Mouse (Mus musculus): ENCODE data around the gene Mrps6.
A peak's percentile ranks its signal among the peaks of the same experiment; 100 is the strongest.
"Not testable (repeated sequence)": the region's sequence is repeated elsewhere in the genome, so short reads cannot be mapped to it uniquely, and the experiment has no call there.

Gene Mrps6

DNA sequence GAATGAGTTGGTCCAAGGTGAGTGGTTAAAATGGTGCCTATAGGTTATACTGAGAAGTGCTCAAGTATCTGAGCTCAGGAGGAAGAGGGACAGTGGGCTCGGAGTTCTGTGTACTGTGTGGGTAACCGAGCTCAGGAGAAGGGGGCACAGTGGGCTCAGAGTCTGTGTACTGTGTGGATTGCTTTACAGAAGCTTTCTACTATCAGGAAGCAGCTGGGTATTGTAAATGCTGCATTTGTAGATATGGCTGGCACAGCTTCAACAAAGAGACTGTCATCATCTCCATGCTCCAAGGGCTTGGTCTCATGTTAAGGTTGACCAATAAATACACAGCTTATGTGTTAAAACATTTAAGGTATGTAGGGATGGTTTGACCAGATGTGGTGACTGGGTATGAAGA lies 6.7 kb downstream of the Mrps6 start:
- no peak for DNase-seq

DNA sequence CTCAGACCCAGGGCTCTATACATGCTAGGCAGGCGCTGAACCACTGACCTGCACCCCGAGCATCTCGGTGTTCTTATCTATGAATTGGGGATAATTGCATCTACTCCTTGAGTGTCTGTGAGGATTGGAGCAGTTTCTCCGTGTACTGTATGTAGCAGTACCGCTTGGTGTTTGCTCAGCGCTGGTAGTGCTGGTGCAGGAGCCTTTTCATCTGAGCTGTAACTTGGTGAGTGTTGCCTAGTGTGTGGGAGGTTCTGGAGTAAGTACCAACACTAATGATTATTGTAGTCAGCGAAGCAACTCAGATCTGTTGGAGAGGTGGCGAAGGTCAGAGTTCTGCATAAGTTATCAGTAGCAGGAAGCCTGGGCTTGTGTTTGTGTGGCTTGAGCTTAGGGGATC lies 12.3 kb downstream of the Mrps6 start:
- no peak for DNase-seq

DNA sequence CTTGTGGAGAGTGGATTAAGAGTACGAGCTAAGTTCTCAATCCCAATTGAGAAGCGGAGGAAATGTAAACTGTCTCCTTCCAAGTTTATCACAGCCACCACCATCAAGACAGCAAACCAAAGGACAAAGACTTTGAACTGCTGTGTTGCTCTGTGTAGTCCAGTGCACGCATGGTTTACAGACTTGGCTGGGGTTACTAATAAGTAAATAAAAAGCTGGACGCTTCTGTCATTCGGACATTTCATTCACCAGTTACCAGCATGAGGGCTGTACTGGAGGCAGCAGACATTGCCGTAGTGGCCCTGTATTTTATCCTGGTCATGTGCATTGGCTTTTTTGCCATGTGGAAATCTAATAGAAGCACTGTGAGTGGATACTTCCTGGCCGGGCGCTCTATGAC lies 18.7 kb downstream of the Mrps6 start:
- no peak for DNase-seq

DNA sequence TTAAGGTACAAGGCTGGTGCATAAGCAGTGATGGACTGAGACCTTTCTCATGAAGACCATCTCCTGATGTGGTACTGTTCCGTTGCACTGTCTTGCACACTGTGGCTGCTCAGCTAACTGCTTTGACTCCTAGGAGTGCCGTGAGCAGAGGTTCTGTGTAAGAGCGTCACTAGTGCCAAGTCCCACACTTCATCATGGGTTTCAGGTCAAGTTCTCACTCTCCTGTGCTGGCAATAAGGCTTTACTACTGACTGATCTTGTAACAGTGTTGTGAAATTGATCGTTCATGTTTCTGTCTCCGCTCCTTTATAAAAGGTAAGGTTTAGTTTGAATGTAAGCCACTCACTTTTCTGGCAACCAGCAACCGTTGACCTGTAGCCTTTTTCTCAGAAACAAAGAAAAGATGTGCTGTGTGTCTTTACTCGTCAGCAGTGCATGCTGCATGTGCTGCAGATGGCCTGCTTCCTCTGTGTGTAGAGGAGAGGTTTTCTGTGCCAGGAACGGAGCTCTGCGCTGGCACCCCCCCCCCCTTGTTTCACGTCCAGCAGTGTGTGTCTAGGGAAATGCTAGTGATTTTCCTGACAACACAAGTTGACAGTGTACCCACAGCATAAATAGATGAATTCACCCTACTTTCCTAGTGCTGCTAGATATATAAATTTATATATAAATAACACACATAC lies 25.8 kb downstream of the Mrps6 start:
- no peak for DNase-seq

DNA sequence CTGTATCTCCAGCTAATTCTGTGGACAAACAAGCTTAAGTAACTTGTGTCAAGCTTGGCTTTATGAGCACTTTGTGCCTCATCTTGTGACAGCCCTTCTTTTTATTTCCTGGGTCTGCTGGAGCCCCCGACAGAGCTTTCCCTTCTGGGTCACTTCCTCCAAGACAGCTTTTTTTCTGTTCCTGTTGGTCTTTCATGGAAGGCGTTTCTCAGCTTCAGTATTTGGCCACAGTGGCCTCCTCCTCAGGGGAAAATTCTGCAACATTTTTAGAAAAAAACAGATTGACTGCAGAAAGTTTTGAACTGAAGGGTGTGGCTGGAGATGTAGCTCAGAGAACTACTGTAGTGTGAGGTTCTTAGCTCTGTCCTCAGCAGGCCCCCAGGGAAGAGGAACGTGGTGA lies 31.2 kb downstream of the Mrps6 start:
- no peak for DNase-seq

DNA sequence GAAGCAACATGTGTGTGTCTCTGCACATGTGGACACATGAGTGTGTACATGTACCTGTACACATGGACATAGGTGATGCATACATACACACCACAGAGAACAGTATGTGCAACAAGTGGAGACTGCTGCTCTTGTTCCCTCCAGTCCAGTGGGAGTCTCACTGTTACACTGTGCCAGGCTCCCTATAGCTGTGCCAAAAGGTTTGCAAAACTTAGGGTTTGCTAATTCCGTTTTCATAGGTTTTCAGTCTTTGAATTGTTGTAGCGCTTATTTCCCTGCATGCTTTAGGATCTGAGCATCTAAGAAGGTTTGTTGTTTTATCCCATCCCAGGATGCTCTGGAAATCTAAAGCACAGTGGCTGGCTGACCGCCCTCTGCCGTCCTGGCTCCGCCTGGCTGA lies 33.8 kb downstream of the Mrps6 start:
- no peak for DNase-seq

DNA sequence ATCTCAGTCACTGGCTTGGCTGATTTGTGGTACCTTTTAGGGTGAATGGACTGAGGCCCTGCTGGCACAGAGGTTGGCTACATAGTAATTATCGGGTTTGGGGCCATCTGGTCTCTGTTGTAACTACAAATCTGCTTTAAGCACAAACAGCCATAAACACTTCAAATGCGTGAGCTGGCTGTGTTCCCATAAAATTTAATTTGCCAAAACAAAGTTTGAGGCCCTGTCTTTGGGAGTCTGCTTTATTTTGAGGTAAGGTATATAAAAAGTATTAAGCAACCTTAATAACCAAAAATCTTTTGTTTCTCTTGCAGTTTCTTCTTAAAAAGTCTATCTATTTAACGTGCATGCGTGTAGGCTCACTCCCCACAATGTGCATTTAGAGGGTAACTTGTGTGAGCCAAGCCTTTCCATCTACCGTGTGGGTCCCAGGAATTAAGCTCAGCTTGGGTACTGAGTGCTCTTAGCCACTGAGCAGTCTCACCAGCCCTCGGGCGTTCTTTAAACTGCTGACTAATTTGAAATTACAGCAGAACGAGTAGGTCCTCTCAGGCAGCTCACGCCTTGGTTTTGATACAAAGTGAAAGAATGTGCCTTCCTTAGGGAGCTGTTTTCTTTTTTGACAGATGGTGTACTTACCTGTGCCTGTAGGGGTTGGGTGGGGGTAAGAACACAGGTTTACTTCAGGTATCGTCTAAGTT lies 40.4 kb downstream of the Mrps6 start:
- DNase-seq, result no peak

GRCm38 (mm10) chr16:92099598-92099997 lies 41.5 kb downstream of the Mrps6 start:
- no peak for DNase-seq

DNA sequence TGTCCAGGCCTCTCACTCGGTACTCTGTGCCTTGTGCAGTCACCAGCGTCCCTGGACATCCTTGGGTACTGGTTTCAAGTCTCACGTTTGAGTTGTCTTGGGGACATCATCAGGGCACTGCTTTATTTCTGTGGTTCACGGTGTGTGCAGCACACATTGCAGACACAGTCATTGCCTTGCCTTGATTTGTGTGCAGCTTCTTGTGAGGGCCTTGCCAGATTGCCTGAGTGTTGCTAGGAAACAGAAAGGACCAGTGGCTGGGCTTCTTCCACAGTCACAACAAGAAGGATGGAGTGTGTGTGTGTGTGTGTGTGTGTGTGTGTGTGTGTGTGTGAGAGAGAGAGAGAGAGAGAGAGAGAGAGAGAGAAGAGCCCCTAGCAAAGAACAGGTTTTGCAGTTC lies 42.0 kb downstream of the Mrps6 start:
- DNase-seq, result no peak

DNA sequence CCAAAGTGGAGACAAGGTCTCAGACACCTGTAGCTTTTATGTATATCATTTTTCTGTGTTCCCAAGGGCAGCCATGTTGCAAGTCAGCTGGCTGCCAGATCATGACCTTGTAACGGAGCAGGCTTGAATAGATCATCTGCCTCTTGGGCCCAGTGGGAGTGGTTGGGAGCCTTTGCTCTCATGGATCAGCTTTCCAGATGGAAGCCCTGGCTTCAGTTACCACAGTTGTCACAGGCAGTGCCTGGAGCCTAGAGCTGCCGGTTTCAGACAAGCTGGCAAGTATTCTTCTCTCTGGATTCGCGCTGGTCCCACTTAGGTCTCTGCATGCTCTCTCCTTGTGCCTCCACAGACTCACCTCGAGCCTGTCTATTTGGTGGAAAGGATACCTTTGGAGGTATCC lies 44.0 kb downstream of the Mrps6 start:
- DNase-seq, result no peak

GRCm38 (mm10) chr16:92102931-92103330 lies 44.9 kb downstream of the Mrps6 start:
- not testable (repeated sequence) for DNase-seq

- no peak for DNase-seq
These were observed 45.7 kb downstream of the Mrps6 start for GRCm38 (mm10) chr16:92103572-92104331.

- DNase-seq, result no peak
These were observed 46.2 kb downstream of the Mrps6 start for GRCm38 (mm10) chr16:92104332-92104590.

GRCm38 (mm10) chr16:92104951-92105350 lies 46.9 kb downstream of the Mrps6 start:
- no peak for DNase-seq

GRCm38 (mm10) chr16:92105631-92106030 lies 47.6 kb downstream of the Mrps6 start:
- peak; percentile 43 to 48 for DNase-seq

GRCm38 (mm10) chr16:92107346-92107745 lies 49.3 kb downstream of the Mrps6 start:
- no peak for DNase-seq

DNA sequence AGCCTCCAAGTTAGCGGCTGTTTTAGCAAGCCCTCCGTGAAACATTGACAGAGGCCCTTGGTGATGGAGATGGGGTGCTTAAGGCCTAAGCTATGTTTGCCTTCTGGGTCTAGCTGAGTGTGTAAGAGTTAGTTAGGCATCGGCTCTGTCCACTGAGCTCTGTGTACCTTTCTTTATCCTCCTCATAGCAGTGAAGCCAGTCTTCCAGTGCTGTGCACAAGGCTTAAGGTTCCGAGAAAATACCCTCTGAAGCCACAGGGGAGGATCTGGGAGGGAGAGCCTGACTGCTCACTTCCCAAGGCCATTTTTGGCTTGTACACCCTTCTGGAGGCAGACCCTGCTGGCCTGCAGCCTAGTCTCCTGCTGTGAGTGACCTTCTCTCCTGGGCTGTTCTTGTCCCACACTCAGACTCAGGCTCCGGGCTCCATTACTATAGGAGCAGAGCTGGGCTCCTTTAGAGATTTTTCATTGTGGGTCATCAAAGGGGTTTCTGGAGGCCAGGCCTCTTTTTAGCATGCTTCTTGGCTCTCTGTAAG lies 56.7 kb downstream of the Mrps6 start:
- DNase-seq, result no peak

GRCm38 (mm10) chr16:92115611-92116421 lies 57.7 kb downstream of the Mrps6 start:
- peak in 1 of 2 experiments; percentile 15 for DNase-seq

GRCm38 (mm10) chr16:92117337-92118209 lies 59.5 kb downstream of the Mrps6 start:
- DNase-seq, result no peak

- DNase-seq, result no peak
These were observed 61.0 kb downstream of the Mrps6 start for GRCm38 (mm10) chr16:92119013-92119515.

DNA sequence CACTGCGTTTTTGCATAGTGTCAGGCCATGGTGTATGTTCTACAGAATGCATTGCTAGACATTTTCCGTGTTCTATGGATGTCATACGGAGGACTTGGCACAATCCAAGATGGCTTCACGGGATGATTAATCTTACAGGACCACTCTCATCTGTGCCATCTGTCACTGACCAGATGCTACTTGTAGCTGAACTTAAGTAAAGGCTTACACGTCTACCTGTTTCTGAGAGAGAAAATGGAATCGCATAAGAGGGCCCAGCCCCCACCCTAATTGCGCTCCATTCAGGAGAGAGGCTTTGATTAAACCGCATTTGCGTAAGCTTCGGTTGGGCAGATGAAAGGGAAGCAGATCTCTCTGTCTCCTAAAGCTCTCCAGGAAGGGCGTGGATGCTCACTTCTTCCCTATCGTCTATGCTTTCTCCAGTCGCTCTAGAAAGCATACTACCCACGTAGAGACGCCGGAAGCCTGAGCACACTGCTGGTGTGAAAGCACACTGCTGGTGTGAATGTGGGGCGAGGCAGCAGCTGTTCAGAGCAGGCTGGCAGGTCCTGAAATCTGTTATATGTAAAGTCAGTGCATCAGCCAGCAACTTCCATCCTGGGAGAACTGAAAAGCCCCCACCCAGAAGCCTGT lies 62.9 kb downstream of the Mrps6 start:
- no peak for DNase-seq
